Mouse (Mus musculus) testis, adult 2 months (tissue): Measurements from ENCODE around the gene Psmg3. TPM values are rescaled to one million over a fixed set of nuclear protein-coding genes. Genes with fewer than 3 reads are reported as not detected.

Source experiments
- H3K27ac ChIP-seq: fragments of 200-500 bp; 2 replicates; pipeline ENCODE4 v1.5.1; 2012; ENCODE audit warnings: low read depth, low read length; ENCODE audit not compliant: control insufficient read depth, insufficient read depth
- H3K27me3 ChIP-seq: fragments of 200-500 bp; 2 replicates; pipeline ENCODE4 v1.6.1; 2012; ENCODE audit warnings: mild to moderate bottlenecking, low read length, moderate library complexity; ENCODE audit not compliant: control insufficient read depth, insufficient read depth
- H3K36me3 ChIP-seq: fragments of 200-500 bp; 2 replicates; pipeline ENCODE4 v1.6.1; 2012; ENCODE audit warnings: mild to moderate bottlenecking, low read length; ENCODE audit not compliant: control insufficient read depth, insufficient read depth
- H3K4me1 ChIP-seq: fragments of 200-500 bp; 2 replicates; pipeline ENCODE4 v1.6.1; 2012; ENCODE audit warnings: low read length; ENCODE audit not compliant: control insufficient read depth, insufficient read depth
- H3K4me3 ChIP-seq: fragments of 200-500 bp; 2 replicates; pipeline ENCODE4 v1.5.1; 2012; ENCODE audit warnings: low read depth, mild to moderate bottlenecking, low read length, moderate library complexity, mixed read lengths; ENCODE audit not compliant: control insufficient read depth
- CTCF ChIP-seq: fragments of 200-500 bp; IDR thresholded peaks from 2 replicates; pipeline ENCODE4 v1.5.1; 2012; ENCODE audit warnings: low read depth, mild to moderate bottlenecking, inconsistent platforms, low read length, moderate library complexity; ENCODE audit not compliant: control insufficient read depth, insufficient read depth, insufficient replicate concordance
- POLR2A ChIP-seq: fragments of 200-500 bp; IDR thresholded peaks from 2 replicates; pipeline ENCODE4 v1.6.1; 2012; ENCODE audit warnings: low read depth, mild to moderate bottlenecking, inconsistent platforms, low read length, moderate library complexity; ENCODE audit not compliant: control insufficient read depth
- polyA plus RNA-seq: library from polyadenylated mRNA; depleted of rRNA; stranded (reverse); fragments of >200 nt; gene quantifications from 2 replicates; pipeline ENCODE4 v1.2.3, GENCODE M21; 2012

Psmg3 gene
- polyA plus RNA-seq, 1 experiment: 9.9 TPM

GRCm38 (mm10) chr5:139798168-139798900, 28.4 kb downstream of the Psmg3 start:
- peaks cover 11% of the 10 kb centered on the region for H3K4me1 ChIP-seq
- peak overlapping the region; percentile 40 for H3K27ac ChIP-seq
- no peak overlapping the region for H3K4me3 ChIP-seq
- H3K27me3 ChIP-seq: no peaks in the 10 kb centered on the region
- H3K36me3 ChIP-seq: no peaks in the 10 kb centered on the region
- TF ChIP-seq POLR2A: no peak
- TF ChIP-seq CTCF: no peak

GRCm38 (mm10) chr5:139797473-139798167, 29.1 kb downstream of the Psmg3 start:
- Histone ChIP-seq H3K4me3 (no peak overlapping the region), H3K27ac (peak overlapping the region; percentile 81), H3K27me3 (no peaks in the 10 kb centered on the region), H3K4me1 (peaks cover 11% of the 10 kb centered on the region), H3K36me3 (no peaks in the 10 kb centered on the region)
- TF ChIP-seq POLR2A (no peak), CTCF (no peak)

DNA sequence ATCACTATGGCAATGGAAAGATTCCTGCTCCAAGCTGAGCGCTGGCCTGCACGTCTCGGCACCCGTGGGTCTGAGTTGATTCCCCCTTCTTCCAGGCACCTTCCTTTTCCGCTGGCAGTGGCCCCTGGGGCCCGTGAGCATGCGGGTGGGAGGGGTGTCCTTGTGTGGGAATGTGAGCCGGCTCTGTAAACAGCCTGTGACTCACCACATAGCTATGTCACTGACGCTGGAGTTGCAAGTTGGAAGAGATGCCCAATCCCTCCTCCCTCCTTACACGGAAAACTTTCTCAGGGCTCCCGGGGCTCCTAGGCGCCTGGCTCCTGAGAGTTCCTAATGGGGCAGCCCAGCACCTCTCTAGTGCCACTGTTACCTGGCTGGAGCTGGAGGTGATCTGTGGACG, 29.8 kb downstream of the Psmg3 start:
- Histone ChIP-seq H3K4me1 (peaks cover 11% of the 10 kb centered on the region), H3K27me3 (no peaks in the 10 kb centered on the region), H3K27ac (peak overlapping the region; percentile 81), H3K4me3 (no peak overlapping the region), H3K36me3 (no peaks in the 10 kb centered on the region)
- TF ChIP-seq CTCF: no peak
- no peak for TF ChIP-seq POLR2A

DNA sequence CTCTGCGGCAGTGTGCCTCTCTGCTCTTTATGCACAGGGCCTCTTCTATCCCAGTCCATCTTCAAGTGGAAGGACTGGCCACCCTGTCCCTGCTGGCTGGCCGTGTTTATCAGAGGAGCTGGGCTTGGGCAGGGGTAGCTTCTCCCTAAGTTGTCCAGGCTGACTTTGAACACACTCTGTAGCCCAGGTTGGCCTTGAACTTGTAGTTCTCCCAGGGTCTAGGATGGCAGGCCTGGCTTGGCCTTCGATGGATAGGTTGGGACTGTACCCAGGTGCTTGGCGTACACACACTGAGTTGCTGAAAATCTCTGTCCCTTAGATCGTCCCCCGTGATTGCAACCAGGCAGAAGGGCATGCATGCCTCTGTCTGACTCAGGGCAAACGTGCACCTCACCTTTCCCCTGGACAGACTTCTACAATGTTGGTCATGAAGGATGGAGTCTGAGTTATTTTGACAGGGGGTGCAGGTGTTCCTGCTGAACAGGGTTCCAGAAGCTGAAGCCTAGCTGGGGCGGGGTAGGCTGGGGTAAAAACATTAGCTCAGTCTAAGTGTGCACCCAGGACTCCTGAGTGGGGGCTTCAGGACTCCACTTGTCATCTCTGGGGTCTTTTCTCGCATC, 30.6 kb downstream of the Psmg3 start:
- Histone ChIP-seq H3K27me3 (no peaks in the 10 kb centered on the region), H3K36me3 (no peaks in the 10 kb centered on the region), H3K4me3 (no peak overlapping the region), H3K4me1 (peaks cover 12% of the 10 kb centered on the region), H3K27ac (peak overlapping the region; percentile 39)
- TF ChIP-seq CTCF: no peak
- TF ChIP-seq POLR2A: no peak

- no peaks in the 10 kb centered on the region for H3K27me3 ChIP-seq
- no peak overlapping the region for H3K4me3 ChIP-seq
- H3K36me3 ChIP-seq: no peaks in the 10 kb centered on the region
- H3K4me1 ChIP-seq: peaks cover 15% of the 10 kb centered on the region
- TF ChIP-seq POLR2A (no peak), CTCF (no peak)
- peak overlapping the region; percentile 16; the same call in 1 of the 2 replicates for H3K27ac ChIP-seq
Measured at GRCm38 (mm10) chr5:139794938-139795337, 31.7 kb downstream of the Psmg3 start.

DNA sequence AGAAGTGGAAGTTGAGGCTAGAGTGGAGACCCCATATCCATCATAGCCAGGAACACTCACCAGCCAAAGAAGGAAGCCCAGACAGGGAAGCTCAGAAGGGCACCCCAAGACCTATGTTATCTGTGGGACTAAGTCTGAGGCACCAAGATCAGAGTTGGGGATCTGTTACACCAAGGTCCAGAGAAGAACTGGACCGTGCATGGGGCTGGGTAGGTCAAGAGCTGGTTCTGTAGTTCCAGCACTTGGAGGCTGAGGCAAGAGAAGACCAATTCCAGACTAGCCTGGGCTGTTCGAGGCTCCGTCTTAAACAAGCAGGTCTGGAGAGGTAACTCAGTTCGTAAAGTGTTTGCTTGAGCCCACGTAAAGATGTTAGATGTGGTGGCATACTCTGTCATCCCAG, 32.5 kb downstream of the Psmg3 start:
- H3K4me1 ChIP-seq: peaks cover 15% of the 10 kb centered on the region
- H3K27me3 ChIP-seq: no peaks in the 10 kb centered on the region
- no peak overlapping the region for H3K4me3 ChIP-seq
- no peaks in the 10 kb centered on the region for H3K36me3 ChIP-seq
- H3K27ac ChIP-seq: peak overlapping the region; percentile 55; the same call in 1 of the 2 replicates
- TF ChIP-seq CTCF (no peak), POLR2A (no peak)
